25 mouse cellular contexts compared by ENCODE assay signal in the genomic region with DNA sequence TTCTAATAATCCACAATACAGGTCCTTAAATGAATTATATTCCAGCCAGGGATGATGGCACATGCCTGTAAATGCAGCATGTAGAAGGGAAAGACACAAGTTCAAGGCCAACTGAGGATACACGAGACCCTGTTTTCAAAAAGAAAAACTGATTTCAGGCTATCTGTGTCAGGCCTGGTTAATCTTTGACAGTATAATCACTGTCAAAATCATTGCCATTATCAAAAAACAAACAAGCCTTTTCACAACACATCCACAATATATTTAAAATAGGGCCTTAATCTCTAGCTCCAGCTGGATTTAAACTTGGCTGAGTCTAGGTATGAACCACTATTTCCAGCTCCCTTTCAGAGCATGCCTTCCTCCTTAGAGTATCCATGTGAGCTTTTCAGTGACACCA.
"Had no signal": no experiment of that assay in that cellular context is flagged by ENCODE, and none has a peak within 500 bp of the region (broad histone marks: within the 10 kb centered on the region; RNA-seq: fewer than 3 reads in every experiment).

No protein-coding gene starts in this region.

- ATAC-seq: hindbrain, postnatal 0 days; inflammation-experienced regulatory T-cells, adult 6 months; midbrain, embryonic 13.5 days; midbrain, embryonic 16.5 days had no signal

- H3K27ac ChIP-seq: hindbrain, postnatal 0 days; kidney, embryonic 15.5 days; left cerebral cortex, adult 2 months; limb, embryonic 12.5 days; limb, embryonic 15.5 days; lung, embryonic 15.5 days; midbrain, embryonic 10.5 days; midbrain, embryonic 13.5 days; neural tube, embryonic 13.5 days had no signal

- DNase-seq: kidney, adult 8-10 months; kidney, postnatal 10 days; kidney, postnatal 36 days; layer of hippocampus, postnatal 36 days; left cerebral cortex, postnatal 4 days; lung, adult 18-20 months; lung, postnatal 10 days; lung, postnatal 36 days; retina, postnatal 1 day; right cerebral cortex, postnatal 25 days; spleen, adult 18-20 months; thymus, postnatal 25 days had no signal

- H3K9ac ChIP-seq: kidney, embryonic 15.5 days; limb, embryonic 12.5 days; limb, embryonic 15.5 days; lung, embryonic 15.5 days; midbrain, embryonic 13.5 days; neural tube, embryonic 13.5 days had no signal

- H3K9me3 ChIP-seq: kidney, embryonic 15.5 days; limb, embryonic 12.5 days; limb, embryonic 15.5 days; lung, embryonic 15.5 days; midbrain, embryonic 13.5 days; neural tube, embryonic 13.5 days had no signal

- H3K4me2 ChIP-seq: kidney, embryonic 15.5 days; limb, embryonic 12.5 days; limb, embryonic 15.5 days; lung, embryonic 15.5 days; midbrain, embryonic 13.5 days; neural tube, embryonic 13.5 days had no signal

- H3K27me3 ChIP-seq: kidney, embryonic 15.5 days; limb, embryonic 12.5 days; limb, embryonic 15.5 days; lung, embryonic 15.5 days; megakaryocyte, embryonic 14.5 days; midbrain, embryonic 13.5 days; neural tube, embryonic 13.5 days had no signal

- H3K4me1 ChIP-seq: kidney, embryonic 15.5 days; limb, embryonic 12.5 days; limb, embryonic 15.5 days; lung, embryonic 15.5 days; midbrain, embryonic 10.5 days; midbrain, embryonic 13.5 days; neural tube, embryonic 13.5 days had no signal

- H3K4me3 ChIP-seq: kidney, embryonic 15.5 days; left cerebral cortex, adult 2 months; limb, embryonic 12.5 days; limb, embryonic 15.5 days; lung, embryonic 15.5 days; megakaryocyte, embryonic 14.5 days; midbrain, embryonic 10.5 days; midbrain, embryonic 13.5 days; myocyte; neural tube, embryonic 13.5 days had no signal
